Mouse (Mus musculus): ENCODE data around the gene Rcc2.

The Rcc2 gene

DNA sequence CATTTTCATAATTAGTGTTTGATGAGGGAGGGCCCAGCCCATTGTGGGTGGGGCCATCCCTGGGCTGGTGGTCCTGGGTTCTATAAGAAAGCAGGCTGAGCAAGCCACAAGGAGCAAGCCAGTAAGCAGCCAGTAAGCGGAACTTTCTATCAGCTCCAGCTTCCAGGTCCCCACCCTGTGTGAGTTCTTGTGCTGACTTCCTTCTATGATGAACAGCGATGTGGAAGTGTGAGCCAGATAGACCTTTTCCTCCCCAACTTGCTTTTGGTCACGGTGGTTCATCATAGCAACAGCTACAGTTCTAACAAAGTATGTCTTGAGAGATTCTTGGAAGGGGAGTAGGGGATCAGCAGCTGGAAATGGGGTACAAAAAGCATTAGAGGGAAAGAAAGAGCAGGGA, 65.6 kb downstream of the Rcc2 start:
- no peak for DNase-seq

DNA sequence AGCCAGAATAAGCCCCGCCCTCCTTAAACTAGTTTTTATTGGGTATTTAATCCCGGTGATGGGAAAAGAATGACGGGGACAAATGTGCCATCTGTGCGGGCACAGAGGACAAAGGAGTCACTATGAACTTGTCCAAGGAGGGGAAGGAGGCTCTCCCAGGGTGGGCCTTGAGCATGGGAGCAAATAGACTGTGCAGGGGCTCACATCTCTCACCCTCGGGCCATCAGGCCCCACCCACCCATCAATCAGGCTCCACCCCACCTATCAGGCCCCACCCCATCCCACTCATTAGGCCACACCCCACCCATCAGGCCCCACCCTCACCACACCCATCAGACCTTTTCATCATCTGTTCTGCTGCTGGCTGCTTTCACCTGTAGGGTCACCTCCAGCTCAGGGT, 68.6 kb downstream of the Rcc2 start:
- DNase-seq = no peak

DNA sequence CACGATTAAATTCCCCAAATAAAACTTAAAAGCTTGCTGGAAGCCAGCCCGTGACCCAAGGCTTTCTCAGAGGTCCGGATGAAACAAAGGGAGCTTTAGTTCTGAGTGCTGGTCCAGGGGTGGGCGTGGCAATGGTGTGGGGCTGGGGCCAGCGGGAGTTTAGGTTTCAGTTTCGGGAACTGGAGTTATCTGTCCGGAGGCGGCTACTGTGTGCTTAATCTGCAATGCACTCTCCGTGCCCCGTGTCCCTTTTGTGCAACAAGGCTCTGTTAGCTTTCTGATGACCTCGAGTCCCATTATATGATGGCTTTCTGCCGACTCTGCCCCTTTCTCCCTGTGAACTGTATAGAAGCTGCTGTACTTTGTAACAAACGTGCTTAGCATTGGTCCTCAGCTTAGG, 70.1 kb downstream of the Rcc2 start:
- DNase-seq = peak; percentile 78

DNA sequence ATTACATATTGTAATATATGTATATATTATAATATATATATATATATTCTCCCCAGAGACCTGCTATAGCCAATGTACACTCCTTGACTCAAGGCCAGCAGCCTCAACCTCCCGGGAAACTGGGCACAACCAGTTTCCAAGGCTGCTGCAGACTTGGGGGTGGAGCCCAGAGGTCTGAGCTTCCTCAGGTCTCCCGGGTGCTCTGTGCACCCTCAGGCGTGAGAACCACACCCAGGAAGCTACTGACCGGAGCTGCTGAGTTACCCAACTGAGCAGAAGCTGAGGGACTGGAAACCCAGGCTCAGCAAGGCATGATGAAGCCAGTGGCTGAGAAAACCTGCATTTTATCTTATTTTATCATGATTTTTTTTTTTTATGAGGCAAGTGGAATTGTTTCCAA, 70.8 kb downstream of the Rcc2 start:
- DNase-seq = peak; percentile 37

Measured in kidney, postnatal 10 days (tissue).